Mouse (Mus musculus) limb, embryonic 15.5 days (tissue): ENCODE data around the gene She. TPM values are rescaled to one million over a fixed set of nuclear protein-coding genes. Genes with fewer than 3 reads are reported as not detected.
A peak's percentile ranks its signal among the peaks of the same experiment; 100 is the strongest.
"Not testable (repeated sequence)": the region's sequence is repeated elsewhere in the genome, so short reads cannot be mapped to it uniquely, and the experiment has no call there.

ENCODE experiments used
- ATAC-seq: fragments of 200-750 bp; cut with Nextera tagmentation; 2 replicates; pipeline ENCODE4 v1.8.0; 2017; ENCODE audit warnings: low read depth, moderate TSS enrichment; ENCODE audit not compliant: insufficient number of reproducible peaks, low FRiP score, low TSS enrichment
- H3K27ac ChIP-seq: fragments of 300-500 bp; sonication (generic); 2 replicates; pipeline ENCODE4 v1.5.1; 2015; ENCODE audit warnings: moderate library complexity, mild to moderate bottlenecking, inconsistent platforms
- H3K27me3 ChIP-seq: fragments of 300-500 bp; sonication (generic); 2 replicates; pipeline ENCODE4 v1.6.1; 2015; ENCODE audit warnings: inconsistent platforms
- H3K36me3 ChIP-seq: fragments of 300-500 bp; sonication (generic); 2 replicates; pipeline ENCODE4 v1.6.1; 2015; ENCODE audit warnings: inconsistent platforms
- H3K4me1 ChIP-seq: fragments of 300-500 bp; sonication (generic); 2 replicates; pipeline ENCODE4 v1.6.1; 2015; ENCODE audit warnings: inconsistent platforms
- H3K4me2 ChIP-seq: fragments of 300-500 bp; sonication (generic); 2 replicates; pipeline ENCODE4 v1.6.1; 2015; ENCODE audit warnings: mild to moderate bottlenecking, inconsistent platforms
- H3K4me3 ChIP-seq: fragments of 300-500 bp; sonication (generic); 2 replicates; pipeline ENCODE4 v1.5.1; 2015; ENCODE audit warnings: mild to moderate bottlenecking, inconsistent platforms
- H3K9ac ChIP-seq: fragments of 300-500 bp; sonication (generic); 2 replicates; pipeline ENCODE4 v1.6.1; 2015; ENCODE audit warnings: inconsistent platforms
- H3K9me3 ChIP-seq: fragments of 300-500 bp; sonication (generic); 2 replicates; pipeline ENCODE4 v1.6.1; 2016; ENCODE audit warnings: inconsistent platforms
- WGBS: fragments of 180-500 bp; shearing (Covaris S2); methylation state at CpG from one replicate; pipeline ENCODE4 v1.1.7; 2015; 5-methylcytosine and 5-hydroxymethylcytosine counted together
- polyA plus RNA-seq: library from polyadenylated mRNA; unstranded; fragments of >200 nt; fragmentation: Nextera tagmentation; extraction: Ambion mirVana; gene quantifications from 2 replicates; pipeline ENCODE4 v1.2.1, GENCODE M21; 2015

Gene She
- 2.7 and 3.9 TPM in 2 replicates for polyA plus RNA-seq

DNA sequence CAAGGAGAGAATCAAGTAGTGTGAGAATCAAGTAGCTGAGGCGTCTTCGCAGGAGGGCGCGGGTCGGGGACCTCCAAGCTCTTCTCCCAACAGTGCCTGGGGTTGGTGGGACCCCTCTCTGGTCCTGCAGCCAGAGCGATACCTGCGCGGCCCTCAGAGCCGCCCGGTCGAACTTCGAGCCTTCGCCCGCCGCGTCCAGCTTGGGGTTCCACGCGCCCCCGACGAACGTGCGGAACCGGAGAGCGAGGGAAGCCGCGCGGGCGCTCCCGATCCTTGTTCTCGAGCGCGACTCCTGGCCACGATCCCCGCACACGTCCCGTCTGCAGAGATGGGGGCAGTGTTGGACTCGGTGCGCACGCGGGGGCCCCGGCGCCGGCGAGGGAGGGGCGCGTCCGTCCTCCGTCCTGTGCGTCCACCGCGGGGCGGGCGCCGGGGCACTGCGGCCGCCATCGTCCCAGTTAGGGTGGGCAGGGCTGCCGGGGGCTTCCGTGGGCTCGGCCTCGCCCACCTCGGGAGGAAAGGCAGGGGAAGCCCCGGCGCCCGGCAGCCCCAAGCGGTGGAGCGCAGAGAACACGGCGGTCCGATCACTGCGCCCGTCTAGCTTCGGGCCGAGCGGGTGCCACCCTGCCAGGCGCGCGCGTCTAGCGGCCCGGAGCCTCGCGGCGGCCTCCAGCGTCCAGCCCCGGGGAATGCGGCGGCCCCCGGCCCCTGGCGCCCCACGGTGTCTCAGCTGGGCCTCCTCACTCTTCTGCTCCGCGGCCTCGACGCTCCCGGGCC is at the start of gene She:
She (plus strand) TSS at position 556 of the 777 bp plus-strand sequence.
- WGBS = 2% methylated on average over 82 of the region's 96 CpGs
- 0 out of 2 replicates have a peak within 1 kb of the TSS, but pooled peaks have one; percentile 24 for H3K27ac ChIP-seq

DNA sequence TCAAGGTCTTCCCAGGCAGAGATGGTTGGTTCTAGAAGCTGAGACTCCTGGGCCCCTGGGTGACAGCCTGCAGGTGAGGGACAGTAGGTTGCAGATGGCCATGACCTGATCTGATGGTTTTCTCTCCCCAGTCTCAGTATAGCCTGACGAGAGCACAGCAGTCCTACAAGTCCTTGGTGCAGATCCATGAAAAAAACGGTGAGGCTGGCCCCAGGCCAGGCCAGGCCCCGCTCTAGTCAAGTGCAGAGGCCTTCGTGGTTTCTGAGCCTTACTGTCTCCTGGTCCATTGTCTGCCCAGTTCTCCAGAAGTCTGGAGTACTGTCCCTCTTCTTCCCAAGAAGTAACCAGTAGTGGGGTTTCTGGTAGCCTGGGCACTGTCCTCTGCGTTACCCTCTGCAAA is 49.5 kb upstream of the She start:
- Histone ChIP-seq H3K9me3 (no peaks in the 10 kb centered on the region), H3K27me3 (no peaks in the 10 kb centered on the region), H3K4me1 (peaks cover 11% of the 10 kb centered on the region), H3K4me2 (no peak overlapping the region), H3K4me3 (no peak overlapping the region), H3K27ac (no peak overlapping the region), H3K36me3 (peaks cover 69% of the 10 kb centered on the region), H3K9ac (no peak overlapping the region)
- WGBS = 85% methylated on average over 5 of the region's 5 CpGs
- ATAC-seq = no peak

More for the DNA sequence above, at the start of gene She:
- peaks cover 15% of the 10 kb centered on the region for H3K4me1 ChIP-seq
- H3K9me3 ChIP-seq = no peaks in the 10 kb centered on the region
- H3K4me2 ChIP-seq = peak within 1 kb of the TSS; percentile 77
- H3K36me3 ChIP-seq = no peaks in the 10 kb centered on the region
- peak within 1 kb of the TSS; percentile 49 for H3K4me3 ChIP-seq
- H3K9ac ChIP-seq = peak within 1 kb of the TSS; percentile 47
- ATAC-seq = no peak
- peaks cover 66% of the 10 kb centered on the region for H3K27me3 ChIP-seq

DNA sequence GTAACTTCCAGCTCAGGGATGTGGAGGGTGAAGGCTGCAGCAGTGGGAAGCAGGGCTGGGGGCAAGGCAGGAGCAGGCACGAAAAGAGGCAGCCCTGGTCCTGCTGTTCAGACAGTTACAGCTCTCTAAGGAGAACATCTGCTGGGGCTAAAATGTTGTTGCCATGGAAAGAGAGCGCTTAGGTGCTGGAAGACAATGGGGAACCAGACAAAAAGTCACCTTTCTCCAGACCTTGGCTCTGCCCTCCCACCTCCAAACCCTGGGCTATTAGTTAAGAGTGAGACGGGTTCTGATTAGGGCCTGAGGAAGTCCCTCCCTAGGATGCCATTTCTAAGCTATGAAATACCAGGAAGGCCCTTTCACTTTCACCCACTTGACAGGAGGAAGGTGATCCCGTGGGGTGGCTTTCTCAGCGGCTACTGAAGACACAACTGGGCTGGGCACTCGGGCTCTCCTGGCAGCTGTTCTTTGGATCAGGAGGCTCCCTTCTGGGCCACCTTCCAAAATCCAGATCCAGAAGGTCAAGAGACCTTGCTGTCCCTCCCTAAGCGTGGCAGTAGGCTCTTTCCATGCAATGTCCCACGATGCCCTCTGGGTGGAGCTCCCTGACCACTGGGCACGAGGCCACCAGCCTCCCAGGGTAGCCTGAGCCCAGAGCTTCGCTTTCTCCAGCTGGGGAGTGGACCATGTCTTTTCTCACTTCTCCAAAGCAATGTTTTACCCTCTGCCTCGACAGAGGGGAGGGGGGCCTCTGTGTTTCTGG is 46.0 kb upstream of the She start:
- Histone ChIP-seq H3K27me3 (no peaks in the 10 kb centered on the region), H3K27ac (peak overlapping the region; percentile 43), H3K36me3 (peaks cover 35% of the 10 kb centered on the region), H3K9ac (no peak overlapping the region), H3K4me1 (peaks cover 11% of the 10 kb centered on the region), H3K9me3 (no peaks in the 10 kb centered on the region), H3K4me3 (no peak overlapping the region), H3K4me2 (no peak overlapping the region)
- ATAC-seq = no peak
- WGBS = 16% methylated on average over 11 of the region's 11 CpGs

DNA sequence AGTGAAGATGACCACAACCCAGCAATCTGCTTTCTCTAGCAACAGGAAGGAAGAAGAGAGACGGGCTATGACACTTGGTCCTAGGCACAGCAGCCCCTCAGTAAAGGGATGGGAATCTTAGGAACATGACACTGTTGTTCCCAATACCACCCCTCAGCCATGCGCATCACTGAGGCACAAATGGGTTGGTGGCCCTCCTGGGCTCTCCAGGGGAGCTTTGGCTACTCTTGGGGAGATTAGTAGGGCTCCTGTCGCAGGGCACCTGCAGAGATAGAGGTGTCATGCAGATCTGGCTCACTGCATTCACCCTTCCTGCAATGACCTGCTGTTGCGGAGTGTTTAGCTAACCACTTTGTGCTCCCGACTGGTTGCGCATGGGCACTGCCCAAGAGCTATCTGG is 44.9 kb upstream of the She start:
- 80% methylated on average over 6 of the region's 6 CpGs for WGBS
- Histone ChIP-seq H3K4me3 (no peak overlapping the region), H3K4me1 (peaks cover 11% of the 10 kb centered on the region), H3K9ac (no peak overlapping the region), H3K4me2 (no peak overlapping the region), H3K9me3 (no peaks in the 10 kb centered on the region), H3K27me3 (no peaks in the 10 kb centered on the region), H3K36me3 (peaks cover 24% of the 10 kb centered on the region), H3K27ac (no peak overlapping the region)
- ATAC-seq = no peak

DNA sequence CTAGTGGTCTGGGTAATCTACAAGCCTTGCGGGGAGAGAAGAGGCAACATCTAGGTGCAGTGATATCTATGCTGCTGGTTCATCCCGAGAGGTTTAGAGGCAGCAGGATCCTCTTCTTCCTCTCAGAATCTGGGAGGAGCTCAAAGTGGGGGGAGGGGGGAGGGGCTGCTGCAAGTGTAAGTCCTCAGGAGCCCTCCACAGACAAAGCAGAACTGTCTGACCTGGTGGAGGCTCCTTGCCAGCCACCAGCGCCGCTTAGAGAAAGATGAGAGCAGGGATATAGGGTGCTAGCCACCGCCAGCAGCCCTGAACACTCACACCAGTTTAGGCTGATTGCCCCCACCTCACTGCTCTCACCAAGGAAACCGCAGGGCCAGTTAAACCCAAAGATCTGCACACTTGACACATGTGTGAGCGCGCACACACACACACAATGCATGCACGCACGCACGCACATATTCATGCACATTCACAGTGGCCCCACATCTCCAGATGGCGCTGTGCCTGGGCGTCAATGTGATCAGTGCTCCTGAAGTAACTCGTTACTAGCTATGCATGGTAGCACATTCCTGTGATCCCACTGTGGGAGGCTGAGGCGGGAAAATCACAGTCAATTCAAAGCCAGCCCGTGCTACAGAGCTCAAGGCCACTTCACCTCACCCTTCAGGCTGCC is 42.4 kb upstream of the She start:
- H3K27ac ChIP-seq = no peak overlapping the region; the same call in 1 of the 2 replicates
- WGBS = 78% methylated on average over 16 of the region's 16 CpGs
- H3K9ac ChIP-seq = no peak overlapping the region
- no peak overlapping the region for H3K4me2 ChIP-seq
- H3K27me3 ChIP-seq = no peaks in the 10 kb centered on the region
- no peak overlapping the region for H3K4me3 ChIP-seq
- no peak for ATAC-seq
- H3K4me1 ChIP-seq = peaks cover 11% of the 10 kb centered on the region
- no peaks in the 10 kb centered on the region for H3K9me3 ChIP-seq
- no peaks in the 10 kb centered on the region for H3K36me3 ChIP-seq

DNA sequence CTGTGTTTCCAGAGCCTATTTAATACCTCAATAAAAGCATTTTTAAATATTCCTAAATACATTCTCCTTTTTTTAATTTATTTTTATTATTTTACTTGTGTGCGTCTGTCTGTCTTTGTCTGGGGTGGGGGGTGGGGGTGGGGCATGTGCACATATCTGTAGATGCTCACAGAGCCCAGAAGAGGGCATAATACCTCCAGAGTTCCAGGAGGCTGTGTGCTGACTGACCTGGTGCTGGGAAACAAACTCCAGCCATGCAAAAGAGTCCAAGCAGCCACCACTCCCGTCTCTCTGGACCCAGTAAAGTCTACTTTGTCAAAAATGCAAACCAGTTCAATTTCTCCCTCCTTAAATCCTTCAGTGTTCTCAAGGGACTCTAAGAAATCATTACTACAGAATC is 36.6 kb upstream of the She start:
- Histone ChIP-seq H3K4me2 (no peak overlapping the region), H3K36me3 (no peaks in the 10 kb centered on the region), H3K4me1 (peaks cover 3% of the 10 kb centered on the region), H3K4me3 (no peak overlapping the region), H3K9ac (no peak overlapping the region), H3K27me3 (no peaks in the 10 kb centered on the region), H3K9me3 (no peaks in the 10 kb centered on the region), H3K27ac (no peak overlapping the region)
- WGBS = 66% methylated on average over 2 of the region's 2 CpGs
- ATAC-seq = no peak

DNA sequence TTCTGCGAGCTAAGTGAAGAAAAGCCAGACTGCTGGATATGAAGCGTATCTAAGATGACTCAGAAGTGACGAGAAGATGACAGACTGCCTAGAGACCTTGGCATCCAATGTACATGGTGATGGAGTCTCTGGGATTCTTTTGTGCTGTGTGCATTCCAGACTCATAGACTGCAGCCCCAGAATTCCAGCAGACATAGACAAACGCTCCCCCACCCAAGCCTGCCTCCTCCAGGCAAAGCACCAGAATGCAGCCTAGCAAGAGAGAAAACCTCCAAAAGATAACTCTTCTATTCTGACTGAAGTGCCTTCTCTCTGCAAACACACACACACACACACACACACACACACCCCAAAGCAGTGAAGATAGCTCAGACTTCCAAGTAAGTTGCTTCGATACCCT is 35.4 kb upstream of the She start:
- H3K9me3 ChIP-seq = no peaks in the 10 kb centered on the region
- H3K27ac ChIP-seq = no peak overlapping the region
- no peak overlapping the region for H3K9ac ChIP-seq
- no peaks in the 10 kb centered on the region for H3K27me3 ChIP-seq
- no peak overlapping the region for H3K4me2 ChIP-seq
- no peaks in the 10 kb centered on the region for H3K36me3 ChIP-seq
- H3K4me1 ChIP-seq = peaks cover 4% of the 10 kb centered on the region
- WGBS = 68% methylated on average over 5 of the region's 5 CpGs
- no peak overlapping the region for H3K4me3 ChIP-seq
- ATAC-seq = no peak

DNA sequence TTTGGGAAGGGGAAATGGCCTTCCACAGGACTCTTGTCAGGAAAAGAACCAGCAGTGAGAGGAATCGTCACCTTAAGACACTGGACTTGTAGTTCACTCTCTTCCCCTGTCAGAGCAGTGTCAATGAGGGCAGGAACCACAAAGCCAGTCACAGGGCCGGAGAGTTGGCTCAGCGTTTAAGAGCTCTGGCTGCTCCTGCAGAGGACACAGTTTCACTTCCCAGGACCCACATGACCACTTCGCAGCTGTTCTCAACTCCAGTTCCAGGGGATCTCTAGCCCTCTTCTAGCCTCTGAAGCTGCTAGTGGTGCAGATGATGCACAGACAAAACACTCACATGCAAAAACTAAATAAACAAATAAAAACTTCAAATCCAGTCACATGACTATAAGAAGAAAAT is 34.8 kb upstream of the She start:
- ATAC-seq = no peak
- H3K27ac ChIP-seq = no peak overlapping the region
- no peak overlapping the region for H3K9ac ChIP-seq
- no peak overlapping the region for H3K4me2 ChIP-seq
- H3K4me1 ChIP-seq = peaks cover 4% of the 10 kb centered on the region
- no peaks in the 10 kb centered on the region for H3K36me3 ChIP-seq
- no peaks in the 10 kb centered on the region for H3K9me3 ChIP-seq
- H3K27me3 ChIP-seq = no peaks in the 10 kb centered on the region
- H3K4me3 ChIP-seq = no peak overlapping the region
- WGBS = 36% methylated on average over 4 of the region's 4 CpGs

DNA sequence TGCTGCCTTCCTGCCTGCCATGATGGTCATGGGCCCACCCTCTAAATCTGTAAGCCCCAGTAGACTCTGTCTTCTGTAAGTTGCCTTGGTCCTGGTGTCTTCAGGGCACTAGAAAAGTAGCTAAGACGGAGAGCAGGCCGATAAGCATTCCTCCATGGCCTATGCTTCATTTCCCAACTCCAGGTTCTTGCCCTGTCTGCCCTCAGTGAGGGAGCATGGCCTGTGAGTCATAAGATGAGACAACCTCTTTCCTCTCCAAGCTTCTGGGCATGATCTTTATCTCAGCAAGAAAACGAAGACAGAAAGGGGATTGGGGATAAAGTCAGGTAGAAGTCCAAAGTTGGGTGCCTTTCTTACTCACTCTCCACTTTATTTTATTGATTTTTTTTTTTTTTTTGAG is 32.7 kb upstream of the She start:
- no peak for ATAC-seq
- Histone ChIP-seq H3K4me2 (no peak overlapping the region), H3K9me3 (no peaks in the 10 kb centered on the region), H3K36me3 (no peaks in the 10 kb centered on the region), H3K27me3 (no peaks in the 10 kb centered on the region), H3K9ac (no peak overlapping the region), H3K27ac (no peak overlapping the region), H3K4me1 (peaks cover 4% of the 10 kb centered on the region), H3K4me3 (no peak overlapping the region)
- WGBS = 81% methylated on average over 3 of the region's 3 CpGs

DNA sequence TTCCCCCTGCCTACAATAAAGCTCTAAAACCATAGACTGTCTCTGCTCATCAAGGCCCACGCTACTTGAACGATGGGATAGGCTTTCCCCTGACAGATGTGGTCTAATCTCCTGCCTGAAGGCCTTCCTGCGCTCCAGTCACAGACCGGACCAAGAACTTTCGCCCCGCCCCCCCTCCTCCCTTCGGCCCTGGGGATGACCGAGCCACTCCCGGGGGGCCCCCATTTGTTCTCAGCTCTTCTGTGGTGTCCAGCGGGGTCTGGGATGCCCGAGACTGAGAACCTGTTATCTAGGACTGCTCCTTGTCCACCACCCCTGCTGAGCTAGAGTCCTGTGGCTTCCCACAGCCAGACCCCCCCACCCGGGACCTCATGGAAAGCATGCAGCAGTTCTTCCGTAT is 31.7 kb upstream of the She start:
- peak overlapping the region; percentile 22; the same call in 1 of the 2 replicates for H3K4me2 ChIP-seq
- H3K4me1 ChIP-seq = peaks cover 4% of the 10 kb centered on the region
- H3K9ac ChIP-seq = no peak overlapping the region
- no peak overlapping the region for H3K27ac ChIP-seq
- H3K9me3 ChIP-seq = no peaks in the 10 kb centered on the region
- H3K36me3 ChIP-seq = no peaks in the 10 kb centered on the region
- no peak for ATAC-seq
- no peaks in the 10 kb centered on the region for H3K27me3 ChIP-seq
- no peak overlapping the region for H3K4me3 ChIP-seq
- WGBS = 6% methylated on average over 13 of the region's 13 CpGs

DNA sequence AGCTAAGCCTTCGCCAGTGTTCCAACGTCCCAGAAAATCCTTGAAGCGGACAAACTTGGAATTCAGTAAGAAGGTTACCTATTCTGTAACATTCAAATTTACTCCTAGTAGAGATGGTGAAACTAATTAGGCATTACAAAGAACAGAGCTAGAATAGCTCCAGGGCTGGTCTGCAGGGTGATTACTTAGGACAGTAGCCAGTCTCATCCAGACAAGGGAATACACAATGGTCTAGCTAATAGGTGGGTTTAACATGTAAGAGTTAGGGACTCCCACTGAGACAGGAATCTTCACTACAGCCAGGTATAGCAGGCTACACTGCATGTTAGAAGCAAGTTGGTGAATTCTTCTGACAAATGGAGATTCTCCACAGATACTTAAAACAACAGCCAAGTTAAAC is 31.1 kb upstream of the She start:
- not testable (repeated sequence) for H3K27me3 ChIP-seq, ATAC-seq, H3K9me3 ChIP-seq, H3K4me2 ChIP-seq, H3K27ac ChIP-seq, H3K4me1 ChIP-seq, H3K36me3 ChIP-seq, H3K4me3 ChIP-seq, H3K9ac ChIP-seq
- WGBS = 46% methylated on average over 3 of the region's 3 CpGs
